Mouse (Mus musculus): ENCODE data around the gene Cyfip2.

DNA sequence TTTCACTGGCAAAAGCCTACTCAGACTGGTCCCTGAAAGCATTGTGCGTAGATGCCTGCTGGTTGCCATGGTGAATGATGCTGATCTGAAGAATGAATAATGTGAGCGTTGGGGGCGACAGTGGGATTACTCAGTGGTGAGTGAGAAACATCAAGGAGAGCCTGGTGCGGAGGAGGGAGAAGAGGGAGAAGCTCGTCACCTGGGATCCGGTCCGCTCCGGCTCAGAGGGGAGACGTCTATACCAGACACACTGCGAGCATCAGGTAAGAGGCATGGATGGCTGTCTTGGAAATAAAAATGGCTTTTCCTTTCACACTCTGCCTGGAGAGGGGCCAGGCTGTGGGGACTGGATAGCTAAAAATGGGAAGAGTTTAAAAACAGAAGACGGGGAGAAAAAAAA is 77.3 kb downstream of the Cyfip2 start, which contains the start of gene Fndc9:
- TF ChIP-seq CTCF (IDR thresholded peaks at IDR 0.05; ENCODE audit: low read depth) (no peak), EP300 (IDR thresholded peaks at IDR 0.05; ENCODE audit: low read depth) (no peak)

Data from liver, postnatal 0 days (tissue).